Mouse (Mus musculus) layer of hippocampus, adult 9-11 months (tissue): ENCODE results near the gene Ppp4r1.

Source experiments
- DNase-seq: peaks from one replicate; pipeline ENCODE4 v3.0.0; 2022

Ppp4r1 gene

DNA sequence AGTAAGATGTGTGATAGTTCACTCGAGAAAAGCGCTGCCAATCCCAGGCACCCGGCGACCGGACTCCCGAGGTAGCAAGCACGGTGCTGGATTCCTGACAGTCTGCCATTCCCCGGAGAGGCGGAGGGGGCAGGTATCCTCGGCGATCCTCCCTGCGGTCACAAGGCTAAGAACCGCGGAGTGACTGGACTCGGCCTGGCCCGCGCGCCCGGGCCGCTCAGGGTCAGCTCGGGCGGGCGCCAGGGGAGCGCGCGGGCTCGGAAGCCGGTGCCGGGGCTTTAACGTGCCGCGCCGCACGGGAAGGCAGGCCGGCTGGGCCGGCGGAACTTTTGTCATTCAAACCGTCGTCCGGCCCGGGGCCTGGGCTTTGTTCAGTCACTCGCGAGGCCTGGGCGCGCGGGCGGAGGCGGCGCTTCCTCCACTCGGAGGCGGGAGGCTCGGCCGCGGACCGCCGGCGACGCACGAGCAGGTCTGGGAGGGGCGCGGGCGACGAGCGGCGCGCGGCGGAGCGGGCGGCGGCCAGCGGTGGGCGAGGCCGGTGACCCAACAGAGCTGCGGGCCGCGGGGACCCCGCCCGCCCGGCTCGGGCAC is at the start of gene Ppp4r1:
TSS of gene Ppp4r1 (plus strand) at position 23 of the 591 bp plus-strand sequence.
- peak; percentile 77 for DNase-seq

DNA sequence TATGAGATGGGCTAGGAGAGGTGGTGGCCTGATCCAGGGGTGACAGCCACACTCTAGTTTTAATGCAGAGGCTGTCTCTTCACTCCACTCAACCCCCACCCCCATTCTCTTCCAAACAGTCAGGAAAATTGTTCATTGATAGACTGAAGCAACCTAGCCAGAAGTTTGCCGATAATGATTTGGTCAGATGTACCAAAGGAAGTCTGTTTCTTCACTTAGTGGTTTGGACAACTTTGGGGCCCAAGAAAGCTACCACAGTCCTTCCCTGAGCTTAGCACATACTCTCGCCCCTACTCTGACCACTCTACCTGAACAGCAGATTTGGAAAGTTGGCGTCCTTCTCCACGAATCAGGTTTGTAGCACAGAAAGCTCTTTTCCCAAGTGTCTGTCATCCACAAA is 49.7 kb upstream of the Ppp4r1 start:
- DNase-seq = no peak

DNA sequence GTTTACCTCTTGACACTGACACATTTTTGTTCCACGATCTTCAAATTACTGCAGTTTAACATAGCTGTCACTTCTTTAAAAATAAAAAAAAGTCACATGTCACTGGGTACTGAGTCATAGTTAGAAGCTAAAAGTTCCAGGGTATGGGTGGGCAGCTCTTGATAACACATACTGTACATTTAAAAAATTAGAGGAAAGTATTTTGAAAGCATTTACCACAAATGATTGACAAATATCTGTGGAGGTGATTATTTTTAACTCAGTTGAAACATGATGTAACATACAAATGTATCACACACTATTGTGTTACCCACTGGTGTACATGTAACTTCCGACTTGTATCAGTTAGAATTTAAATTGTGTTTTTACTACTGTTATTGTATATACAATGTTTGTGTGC is 47.3 kb upstream of the Ppp4r1 start:
- DNase-seq = no peak

DNA sequence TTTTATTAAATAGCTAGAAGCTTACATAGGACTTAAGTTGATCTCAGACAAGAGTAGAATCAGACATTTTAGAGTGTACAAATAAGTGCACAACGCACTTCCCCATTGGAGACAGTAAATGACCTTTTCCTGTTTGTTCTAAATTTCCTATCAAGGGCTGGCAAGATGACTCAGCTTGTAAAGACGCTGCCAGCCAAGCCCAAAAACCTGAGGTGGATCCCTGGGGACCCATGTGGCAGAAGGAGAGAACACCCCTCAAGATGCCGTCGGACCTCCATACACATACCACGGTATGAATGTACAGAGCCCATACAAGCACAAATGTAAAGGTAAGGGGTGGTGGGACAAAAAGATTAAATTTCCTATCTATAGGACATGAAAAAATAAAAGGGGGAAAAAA is 45.2 kb upstream of the Ppp4r1 start:
- no peak for DNase-seq

GRCm38 (mm10) chr17:65737622-65738021 is 44.8 kb upstream of the Ppp4r1 start:
- no peak for DNase-seq

- DNase-seq = no peak
These were observed 42.3 kb upstream of the Ppp4r1 start for GRCm38 (mm10) chr17:65739874-65740725.

GRCm38 (mm10) chr17:65741565-65741964 is 40.8 kb upstream of the Ppp4r1 start:
- no peak for DNase-seq

- DNase-seq = peak; percentile 66
These were observed 40.0 kb upstream of the Ppp4r1 start for GRCm38 (mm10) chr17:65742245-65742905.

GRCm38 (mm10) chr17:65742969-65743368 is 39.4 kb upstream of the Ppp4r1 start:
- DNase-seq = no peak

GRCm38 (mm10) chr17:65743664-65744330 is 38.6 kb upstream of the Ppp4r1 start:
- peak; percentile 36 for DNase-seq

DNA sequence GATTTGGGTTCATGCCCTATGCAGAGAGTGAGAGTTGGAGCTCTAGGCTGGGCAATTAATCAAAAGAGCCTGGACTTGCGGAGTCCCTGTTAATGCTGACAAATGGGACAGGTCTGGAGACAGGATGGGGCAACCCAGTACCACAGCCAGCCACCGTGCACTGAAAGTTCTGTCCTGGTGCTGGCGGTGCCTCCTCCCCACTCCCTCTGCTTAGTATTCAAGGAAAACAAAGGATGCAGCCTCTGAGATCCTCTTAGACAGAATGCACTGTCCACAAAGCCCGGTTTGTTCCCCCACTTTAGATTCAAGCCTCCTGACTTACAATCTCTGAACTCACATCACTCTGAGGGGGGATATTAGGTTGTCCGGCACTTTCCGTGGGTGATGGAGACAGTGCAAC is 36.1 kb upstream of the Ppp4r1 start:
- DNase-seq = peak; percentile 74

- no peak for DNase-seq
These were observed 33.4 kb upstream of the Ppp4r1 start for GRCm38 (mm10) chr17:65748997-65749396.

DNA sequence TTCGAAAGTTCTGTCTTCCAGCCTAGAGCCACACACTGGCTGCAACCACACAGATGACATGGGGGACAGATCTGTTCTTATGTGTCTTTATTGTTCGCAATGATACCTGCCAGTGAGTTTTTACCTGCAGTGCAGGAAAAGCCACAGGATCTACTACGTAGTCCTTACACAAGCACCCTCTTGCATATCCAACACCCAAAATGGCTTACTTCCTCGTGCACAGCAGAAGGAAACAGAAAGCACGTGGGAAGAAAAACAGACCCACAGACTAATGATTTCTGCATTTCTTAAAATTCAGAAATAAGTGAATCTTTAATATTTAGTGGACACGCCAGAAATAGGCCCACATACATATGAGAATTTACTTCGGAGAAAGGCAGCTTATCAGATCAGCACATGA is 32.6 kb upstream of the Ppp4r1 start:
- no peak for DNase-seq

DNA sequence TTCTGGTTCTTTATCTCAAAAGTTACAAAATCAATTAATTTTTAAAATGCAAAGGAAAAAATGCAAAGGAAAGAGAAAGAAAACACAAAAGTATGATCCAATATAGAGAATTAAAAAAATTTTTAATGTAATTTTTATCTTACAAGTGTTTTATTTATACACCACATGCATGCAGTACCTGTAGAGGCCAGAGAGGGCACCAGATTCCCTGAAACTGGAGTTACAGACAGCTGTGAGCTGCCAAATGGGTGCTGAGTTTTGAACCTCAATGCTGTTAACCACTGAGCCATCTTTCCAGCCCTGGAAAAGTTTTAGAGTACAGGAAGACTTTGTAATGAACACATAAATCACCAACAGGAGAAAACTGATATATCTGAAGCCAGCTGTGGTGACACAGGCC is 32.1 kb upstream of the Ppp4r1 start:
- DNase-seq = no peak

GRCm38 (mm10) chr17:65753130-65753529 is 29.2 kb upstream of the Ppp4r1 start:
- DNase-seq = peak; percentile 57

DNA sequence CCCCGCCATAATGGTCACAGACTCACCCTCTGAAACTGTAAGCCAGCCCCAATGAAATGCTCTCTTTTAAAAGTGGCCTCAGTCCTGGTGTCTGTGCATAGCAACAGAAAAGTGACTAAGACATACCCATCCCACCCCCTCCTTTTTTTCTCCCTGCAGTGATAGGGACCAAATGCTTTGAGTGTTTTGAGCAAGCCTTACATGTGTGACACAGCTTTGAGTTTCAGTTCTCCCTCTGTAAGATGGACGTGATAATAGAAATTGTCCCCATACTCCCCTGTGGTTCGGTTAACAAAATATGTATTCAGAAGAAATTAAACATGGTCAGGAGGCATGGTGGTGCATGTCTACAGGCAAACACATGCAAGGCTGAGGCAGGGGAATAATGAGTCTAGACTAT is 26.5 kb upstream of the Ppp4r1 start:
- no peak for DNase-seq

GRCm38 (mm10) chr17:65757150-65757549 is 25.2 kb upstream of the Ppp4r1 start:
- DNase-seq = no peak

- DNase-seq = no peak
These were observed 19.2 kb upstream of the Ppp4r1 start for GRCm38 (mm10) chr17:65763221-65763620.

GRCm38 (mm10) chr17:65768486-65768885 is 13.9 kb upstream of the Ppp4r1 start:
- peak; percentile 71 for DNase-seq

GRCm38 (mm10) chr17:65770982-65771915 is 11.1 kb upstream of the Ppp4r1 start:
- DNase-seq = no peak

- peak; percentile 83 for DNase-seq
These were observed 10.1 kb upstream of the Ppp4r1 start, which contains the start of gene Rab31 for GRCm38 (mm10) chr17:65771951-65772934. Gene Rab31 (minus strand): TSS chr17:65772752.
